Mouse (Mus musculus): ENCODE measurements around the gene Chn1.

The Chn1 gene

DNA sequence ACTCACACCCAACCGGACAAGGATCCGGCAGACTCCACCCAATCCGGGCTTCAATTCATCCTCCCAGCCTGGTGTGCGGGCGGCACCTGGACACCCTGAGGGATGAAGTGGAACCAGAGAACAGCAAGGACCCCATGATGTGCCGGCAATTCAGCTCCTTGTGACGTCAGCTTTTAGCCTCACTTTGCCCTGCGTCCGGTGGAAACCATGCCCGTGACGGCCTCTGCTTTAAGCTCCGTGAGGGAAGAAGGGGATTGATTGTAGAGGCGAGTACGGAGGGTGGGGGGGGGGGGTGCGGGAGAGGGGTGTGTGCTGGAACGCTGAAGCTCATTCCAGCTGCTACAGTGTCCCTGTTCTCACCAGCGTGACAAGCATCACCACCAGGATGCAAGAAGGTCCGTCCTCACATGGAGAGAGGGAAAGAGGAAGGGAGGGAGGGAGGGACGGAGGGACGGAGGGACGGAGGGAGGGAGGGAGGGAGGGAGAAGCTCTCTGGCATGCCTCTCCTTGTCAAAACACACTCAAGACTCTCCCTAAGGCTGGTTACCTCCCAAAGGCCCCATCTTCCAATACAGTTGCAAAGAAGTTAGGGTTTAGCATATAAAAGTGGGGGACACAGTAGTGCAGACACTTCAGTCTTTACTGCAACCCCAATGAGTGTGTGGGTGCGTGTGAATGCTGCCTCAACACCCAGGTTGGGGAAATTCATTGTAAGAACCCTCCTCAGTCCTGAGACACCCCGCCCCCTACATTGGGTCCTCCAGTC is 214.1 kb downstream of the Chn1 start:
- DNase-seq (ENCODE audit: low spot score in 2 of 2) = no peak
